Mouse (Mus musculus) embryonic fibroblast, embryonic 13.5 days (primary cell): ENCODE measurements around the gene Slc8b1.

Experiments
- CTCF ChIP-seq: IDR thresholded peaks from 2 replicates; pipeline ENCODE4 v1.5.1; 2011; ENCODE audit warnings: mild to moderate bottlenecking, control low read depth, low read length, moderate library complexity, borderline replicate concordance; ENCODE audit not compliant: insufficient read depth
- POLR2A ChIP-seq: IDR thresholded peaks from 2 replicates; pipeline ENCODE4 v1.6.1; 2011; ENCODE audit warnings: low read depth, mild to moderate bottlenecking, control low read depth, low read length, moderate library complexity

DNA sequence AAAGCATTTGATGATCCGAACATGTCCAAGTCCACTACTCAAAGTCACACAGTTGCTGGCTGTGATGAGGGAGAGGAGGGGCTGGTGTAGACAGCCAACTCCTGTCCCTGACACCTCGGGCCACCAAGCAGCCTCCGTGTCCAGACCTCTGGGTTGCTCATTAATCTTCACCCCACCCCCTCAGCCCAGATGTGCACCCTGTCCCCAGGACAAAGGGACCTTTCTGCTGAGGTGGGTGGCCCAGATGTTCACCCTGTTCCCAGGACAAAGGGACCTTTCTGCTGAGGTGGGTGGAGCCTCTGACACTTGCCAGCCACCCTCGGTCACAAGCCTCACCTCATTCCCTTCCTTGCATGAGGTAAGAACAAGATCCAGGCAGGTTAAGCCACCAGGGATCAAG, 39.4 kb upstream of the Slc8b1 start:
- TF ChIP-seq CTCF (no peak), POLR2A (no peak)
